Mouse (Mus musculus): ENCODE data around the gene Arfrp1. TPM values are rescaled to one million over a fixed set of nuclear protein-coding genes. Genes with fewer than 3 reads are reported as not detected.

Arfrp1 gene
- polyA plus RNA-seq, 1 experiment: 5.0 TPM

- TF ChIP-seq GATA1 (IDR thresholded peaks at IDR 0.05; ENCODE audit: borderline replicate concordance, low read length) (no peak), FLI1 (IDR thresholded peaks at IDR 0.05; ENCODE audit: low read length) (no peak)
- H3K9me3 ChIP-seq: no peaks in the 10 kb centered on the region
- no peaks in the 10 kb centered on the region for H3K27me3 ChIP-seq (replicated peaks)
- peaks cover 82% of the 10 kb centered on the region for H3K36me3 ChIP-seq (replicated peaks; ENCODE audit: low read length)
- peaks cover 3% of the 10 kb centered on the region; the same call in 1 of the 2 replicates for H3K4me1 ChIP-seq
- H3K4me3 ChIP-seq (replicated peaks): no peak overlapping the region
Observed at GRCm38 (mm10) chr2:181334023-181334422, 31.2 kb downstream of the Arfrp1 start.

DNA sequence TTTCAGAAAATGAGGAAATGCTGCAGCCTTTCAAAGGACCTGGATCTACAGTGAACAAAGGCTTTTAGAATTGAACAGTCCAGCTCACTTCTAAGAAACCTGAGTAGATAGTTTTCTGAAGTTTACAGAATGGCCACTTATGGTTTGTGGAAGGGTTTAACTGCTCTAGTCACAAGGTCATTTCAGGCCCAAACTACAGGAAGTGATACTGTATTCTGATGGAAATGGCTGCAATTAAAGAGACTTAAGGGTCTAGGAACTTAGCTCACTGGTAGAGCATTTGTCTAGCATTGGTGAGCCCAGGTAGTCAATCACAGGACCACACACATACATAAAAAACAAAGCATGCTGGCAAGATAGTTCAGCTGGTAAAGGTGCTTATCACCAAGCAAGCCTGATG lies 32.7 kb downstream of the Arfrp1 start:
- no peak for TF ChIP-seq GATA1 (IDR thresholded peaks at IDR 0.05; ENCODE audit: borderline replicate concordance, low read length)
- TF ChIP-seq FLI1 (IDR thresholded peaks at IDR 0.05; ENCODE audit: low read length): no peak
- Histone ChIP-seq H3K27me3 (replicated peaks) (no peaks in the 10 kb centered on the region), H3K4me1 (peaks cover 3% of the 10 kb centered on the region; the same call in 1 of the 2 replicates), H3K36me3 (replicated peaks; ENCODE audit: low read length) (peaks cover 83% of the 10 kb centered on the region), H3K4me3 (replicated peaks) (no peak overlapping the region), H3K9me3 (no peaks in the 10 kb centered on the region)

- Histone ChIP-seq H3K27me3 (replicated peaks) (no peaks in the 10 kb centered on the region), H3K4me1 (peaks cover 5% of the 10 kb centered on the region; the same call in 1 of the 2 replicates), H3K4me3 (replicated peaks) (no peak overlapping the region), H3K9me3 (no peaks in the 10 kb centered on the region), H3K36me3 (replicated peaks; ENCODE audit: low read length) (peaks cover 90% of the 10 kb centered on the region)
- TF ChIP-seq FLI1 (IDR thresholded peaks at IDR 0.05; ENCODE audit: low read length) (no peak), GATA1 (IDR thresholded peaks at IDR 0.05; ENCODE audit: borderline replicate concordance, low read length) (no peak)
Observed at GRCm38 (mm10) chr2:181326098-181326497, 39.1 kb downstream of the Arfrp1 start.

DNA sequence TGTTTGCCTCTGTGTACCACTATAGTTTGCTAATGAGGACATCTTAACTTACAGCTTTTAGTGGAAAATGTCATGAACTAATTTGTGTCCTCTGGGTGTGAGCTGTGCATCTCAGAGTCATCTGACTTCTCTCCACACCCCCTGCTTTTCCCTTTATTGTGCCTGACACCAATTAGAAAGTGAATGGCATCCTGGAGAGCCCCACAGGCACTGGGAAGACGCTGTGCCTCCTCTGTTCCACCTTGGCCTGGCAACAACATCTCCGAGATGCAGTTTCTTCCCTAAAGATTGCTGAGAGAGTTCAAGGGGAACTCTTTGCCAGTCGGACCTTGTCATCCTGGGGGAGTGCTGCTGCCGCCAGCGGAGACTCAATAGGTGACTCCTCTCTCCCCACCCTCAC lies 43.1 kb downstream of the Arfrp1 start:
- H3K36me3 ChIP-seq (replicated peaks; ENCODE audit: low read length): peaks cover 53% of the 10 kb centered on the region
- no peak overlapping the region for H3K4me3 ChIP-seq (replicated peaks)
- H3K9me3 ChIP-seq: no peaks in the 10 kb centered on the region
- peaks cover 2% of the 10 kb centered on the region for H3K27me3 ChIP-seq (replicated peaks)
- TF ChIP-seq GATA1 (IDR thresholded peaks at IDR 0.05; ENCODE audit: borderline replicate concordance, low read length): no peak
- peaks cover 23% of the 10 kb centered on the region for H3K4me1 ChIP-seq

- peaks cover 33% of the 10 kb centered on the region for H3K36me3 ChIP-seq (replicated peaks; ENCODE audit: low read length)
- H3K9me3 ChIP-seq: no peaks in the 10 kb centered on the region
- no peak for TF ChIP-seq FLI1 (IDR thresholded peaks at IDR 0.05; ENCODE audit: low read length)
- no peak for TF ChIP-seq GATA1 (IDR thresholded peaks at IDR 0.05; ENCODE audit: borderline replicate concordance, low read length)
- H3K4me1 ChIP-seq: peaks cover 20% of the 10 kb centered on the region
- H3K4me3 ChIP-seq (replicated peaks): peak overlapping the region; percentile 94
- peaks cover 18% of the 10 kb centered on the region for H3K27me3 ChIP-seq (replicated peaks)
Observed at GRCm38 (mm10) chr2:181320103-181320499, 45.1 kb downstream of the Arfrp1 start.

GRCm38 (mm10) chr2:181319248-181320102 lies 45.7 kb downstream of the Arfrp1 start, which contains the start of gene Rtel1:
TSS of gene Rtel1 (plus strand) at chr2:181319739.
- H3K27me3 ChIP-seq (replicated peaks): peaks cover 24% of the 10 kb centered on the region
- H3K36me3 ChIP-seq (replicated peaks; ENCODE audit: low read length): peaks cover 27% of the 10 kb centered on the region
- H3K4me1 ChIP-seq: peaks cover 21% of the 10 kb centered on the region
- H3K9me3 ChIP-seq: no peaks in the 10 kb centered on the region
- H3K4me3 ChIP-seq (replicated peaks): peak within 1 kb of the TSS; percentile 94
- TF ChIP-seq GATA1 (IDR thresholded peaks at IDR 0.05; ENCODE audit: borderline replicate concordance, low read length) (no peak), FLI1 (IDR thresholded peaks at IDR 0.05; ENCODE audit: low read length) (peak; percentile 92; the same call in 1 of the 2 replicates)

GRCm38 (mm10) chr2:181314080-181314810 lies 51.0 kb downstream of the Arfrp1 start, which contains the start of gene Stmn3:
TSS of gene Stmn3 (minus strand) at chr2:181314500.
- H3K4me1 ChIP-seq: peaks cover 19% of the 10 kb centered on the region
- TF ChIP-seq FLI1 (IDR thresholded peaks at IDR 0.05; ENCODE audit: low read length) (no peak), GATA1 (IDR thresholded peaks at IDR 0.05; ENCODE audit: borderline replicate concordance, low read length) (no peak)
- peak within 1 kb of the TSS; percentile 70 for H3K4me3 ChIP-seq (replicated peaks)
- peaks cover 62% of the 10 kb centered on the region for H3K27me3 ChIP-seq (replicated peaks)
- no peaks in the 10 kb centered on the region for H3K36me3 ChIP-seq (replicated peaks; ENCODE audit: low read length)
- no peaks in the 10 kb centered on the region; the same call in 1 of the 2 replicates for H3K9me3 ChIP-seq

GRCm38 (mm10) chr2:181313344-181314079 lies 51.7 kb downstream of the Arfrp1 start:
- peak overlapping the region; percentile 70 for H3K4me3 ChIP-seq (replicated peaks)
- no peaks in the 10 kb centered on the region for H3K36me3 ChIP-seq (replicated peaks; ENCODE audit: low read length)
- TF ChIP-seq FLI1 (IDR thresholded peaks at IDR 0.05; ENCODE audit: low read length) (no peak), GATA1 (IDR thresholded peaks at IDR 0.05; ENCODE audit: borderline replicate concordance, low read length) (no peak)
- peaks cover 68% of the 10 kb centered on the region for H3K27me3 ChIP-seq (replicated peaks)
- H3K4me1 ChIP-seq: peaks cover 14% of the 10 kb centered on the region
- no peaks in the 10 kb centered on the region; the same call in 1 of the 2 replicates for H3K9me3 ChIP-seq

DNA sequence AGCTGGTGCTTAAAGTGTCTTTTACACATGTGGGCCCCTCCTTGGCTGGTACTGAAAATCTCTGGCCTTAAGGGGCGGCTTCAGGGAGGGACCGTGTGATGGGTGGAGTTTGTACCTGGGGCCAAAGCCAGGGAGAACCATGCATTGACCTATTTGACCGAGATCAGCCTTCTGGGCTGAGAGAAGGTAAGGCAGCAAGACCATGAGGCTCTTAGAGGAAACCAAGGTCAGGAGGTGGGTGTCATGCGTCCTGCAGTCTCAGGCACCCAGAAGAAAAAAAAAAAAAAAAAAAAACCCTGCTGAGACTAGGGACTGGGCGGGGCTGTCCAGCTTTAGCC lies 52.2 kb downstream of the Arfrp1 start:
- H3K27me3 ChIP-seq (replicated peaks): peaks cover 73% of the 10 kb centered on the region
- no peak for TF ChIP-seq GATA1 (IDR thresholded peaks at IDR 0.05; ENCODE audit: borderline replicate concordance, low read length)
- no peak for TF ChIP-seq FLI1 (IDR thresholded peaks at IDR 0.05; ENCODE audit: low read length)
- peaks cover 14% of the 10 kb centered on the region for H3K4me1 ChIP-seq
- H3K4me3 ChIP-seq (replicated peaks): no peak overlapping the region
- no peaks in the 10 kb centered on the region; the same call in 1 of the 2 replicates for H3K9me3 ChIP-seq
- no peaks in the 10 kb centered on the region for H3K36me3 ChIP-seq (replicated peaks; ENCODE audit: low read length)

All from megakaryocyte, embryonic 14.5 days (primary cell).